Mouse (Mus musculus) small intestine, adult 2 months (tissue): ENCODE measurements around the gene Desi1.

ENCODE experiments used
- CTCF ChIP-seq: fragments of 200-500 bp; IDR thresholded peaks from 2 replicates; pipeline ENCODE4 v1.5.1; 2012; ENCODE audit warnings: low read depth, mild to moderate bottlenecking, control low read depth, inconsistent platforms, low read length, moderate library complexity, mixed read lengths; ENCODE audit not compliant: insufficient replicate concordance, insufficient read length; ENCODE audit errors: extremely low read depth
- POLR2A ChIP-seq: fragments of 200-500 bp; IDR thresholded peaks from 2 replicates; pipeline ENCODE4 v1.6.1; 2012; ENCODE audit warnings: low read depth, mild to moderate bottlenecking, control low read depth, inconsistent platforms, low read length, moderate library complexity

GRCm38 (mm10) chr15:81964980-81965545 lies 68.6 kb downstream of the Desi1 start:
- TF ChIP-seq CTCF (no peak), POLR2A (no peak)
